Mouse (Mus musculus) right cerebral cortex, postnatal 25 days (tissue): ENCODE data around the gene Akap2.

Source experiments
- DNase-seq: peaks from one replicate; pipeline ENCODE4 v3.0.0; 2022

Gene Akap2

DNA sequence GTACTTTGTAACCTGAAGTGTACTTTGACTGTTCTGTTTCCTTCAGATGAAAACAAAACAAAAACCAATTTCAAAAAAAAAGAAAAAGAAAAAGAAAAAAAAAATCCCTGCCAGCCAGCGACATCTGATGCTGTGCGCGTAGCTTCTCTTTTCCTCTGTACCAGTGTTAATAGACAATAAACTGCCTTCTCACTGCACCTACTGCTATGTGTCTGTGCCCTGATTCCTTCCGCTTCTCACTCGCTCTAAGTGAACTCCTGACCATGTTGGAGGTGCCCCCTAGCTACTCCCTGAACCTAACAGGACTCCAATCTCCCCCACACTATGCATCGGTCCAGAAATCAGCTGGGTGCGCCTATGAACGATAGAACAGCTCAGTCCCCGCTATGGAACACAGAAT, at the start of gene Akap2:
TSS of gene Akap2 (plus strand) at position 304 of the 400 bp plus-strand sequence.
- no peak for DNase-seq

GRCm38 (mm10) chr4:57670813-57671469, 46.5 kb upstream of the Akap2 start:
- no peak for DNase-seq

DNA sequence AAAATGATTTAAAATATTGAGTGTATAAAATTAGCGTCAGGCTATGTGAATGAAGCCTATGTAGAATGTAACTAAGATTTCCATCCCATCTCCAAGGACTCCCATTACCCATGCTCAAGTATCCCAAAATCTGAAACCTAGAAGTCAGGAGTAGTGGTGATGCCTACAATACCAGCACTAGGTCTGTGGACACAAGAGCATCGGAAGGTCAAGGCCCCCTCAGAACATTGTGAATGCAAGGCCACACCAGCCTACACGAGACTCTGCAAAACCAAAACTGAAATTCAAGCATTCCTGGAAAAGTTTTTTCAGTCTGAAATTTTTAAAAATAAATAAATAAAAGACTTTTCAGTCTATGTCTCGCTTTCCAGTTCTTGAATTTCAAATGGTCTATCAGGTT, 44.9 kb upstream of the Akap2 start:
- no peak for DNase-seq

- DNase-seq, result peak; percentile 84
Observed at GRCm38 (mm10) chr4:57672996-57673906, 44.2 kb upstream of the Akap2 start.

DNA sequence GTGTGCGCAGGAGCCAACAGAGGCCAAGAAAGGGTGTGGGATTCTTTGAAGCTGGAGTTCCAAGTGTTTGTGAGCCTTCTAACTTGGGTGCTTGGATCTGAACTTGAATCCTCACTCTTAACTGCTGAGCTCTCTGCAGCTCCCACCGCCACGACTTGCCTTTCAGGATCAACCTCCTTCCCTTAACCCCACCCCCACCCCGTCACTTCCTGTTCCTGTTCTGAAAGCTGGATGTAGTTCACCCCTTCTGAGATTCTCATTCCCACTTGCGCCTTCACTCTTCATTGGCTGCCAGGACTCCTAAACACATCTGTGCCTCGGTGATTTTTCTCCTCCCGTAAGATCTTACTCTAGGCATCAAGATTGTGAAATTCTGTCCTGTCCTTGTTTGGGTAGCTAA, 43.1 kb upstream of the Akap2 start:
- no peak for DNase-seq

DNA sequence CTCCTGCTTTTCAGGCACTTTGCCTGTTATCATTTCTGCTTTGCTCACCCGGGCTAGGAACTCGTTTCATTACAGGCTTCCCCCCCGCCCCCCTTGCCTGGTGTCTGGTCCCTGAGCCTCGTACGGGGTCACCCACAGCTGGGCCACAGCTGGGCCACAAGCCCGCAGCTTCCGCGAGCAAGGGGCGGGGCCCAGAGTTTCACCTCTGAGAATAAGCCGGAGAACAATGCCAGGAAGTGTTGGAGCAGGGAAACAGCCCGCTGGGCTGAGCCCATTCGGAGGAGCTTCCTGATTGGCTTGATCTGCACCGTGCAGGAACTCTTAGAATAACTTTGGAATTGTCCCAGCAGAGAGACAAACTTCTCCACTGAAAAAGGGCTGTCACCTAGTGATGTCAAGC, 42.1 kb upstream of the Akap2 start:
- no peak for DNase-seq

GRCm38 (mm10) chr4:57677916-57678315, 39.5 kb upstream of the Akap2 start:
- DNase-seq, result no peak

DNA sequence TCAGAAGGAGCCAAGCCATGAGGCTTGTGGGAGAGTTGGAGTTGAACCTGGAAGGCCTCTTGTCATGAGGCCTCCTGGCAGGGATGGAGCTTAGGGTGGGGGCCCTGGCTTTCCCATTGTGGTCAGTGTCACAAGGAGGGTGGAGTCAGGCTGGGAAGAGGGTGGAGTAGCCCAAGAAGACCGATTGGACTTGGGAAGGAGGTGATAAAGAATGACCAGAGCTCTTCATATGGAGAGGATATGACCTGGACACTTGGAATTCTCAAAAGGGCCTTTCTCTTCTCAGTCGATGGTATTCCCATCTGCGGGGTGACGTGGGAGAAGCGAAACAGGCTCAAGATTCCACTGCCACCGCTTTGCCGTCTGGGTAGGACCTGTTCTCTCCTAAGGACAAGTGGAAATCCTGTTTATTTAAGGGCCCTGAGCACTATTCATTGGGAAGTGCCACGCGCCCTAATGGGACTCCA, 38.4 kb upstream of the Akap2 start:
- no peak for DNase-seq

DNA sequence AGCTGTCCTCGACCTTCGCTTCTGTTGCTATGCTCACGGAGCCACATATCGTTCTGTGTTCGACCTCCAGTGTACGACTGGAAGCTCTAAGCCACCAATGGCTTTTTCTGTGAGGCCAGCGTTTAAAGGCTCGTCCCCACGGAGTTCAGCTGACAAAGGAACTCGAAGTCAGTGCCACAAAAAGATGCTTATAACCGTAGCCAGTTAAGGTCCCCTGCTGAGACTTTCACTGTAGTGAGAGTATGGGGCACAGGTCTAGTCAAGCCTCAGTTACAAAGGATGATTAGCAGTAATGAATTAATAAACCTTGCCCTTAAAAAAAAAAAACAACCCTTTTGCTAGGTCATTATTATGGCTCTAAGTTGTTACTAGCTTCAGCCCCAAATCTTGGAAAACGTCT, 37.3 kb upstream of the Akap2 start:
- no peak for DNase-seq

DNA sequence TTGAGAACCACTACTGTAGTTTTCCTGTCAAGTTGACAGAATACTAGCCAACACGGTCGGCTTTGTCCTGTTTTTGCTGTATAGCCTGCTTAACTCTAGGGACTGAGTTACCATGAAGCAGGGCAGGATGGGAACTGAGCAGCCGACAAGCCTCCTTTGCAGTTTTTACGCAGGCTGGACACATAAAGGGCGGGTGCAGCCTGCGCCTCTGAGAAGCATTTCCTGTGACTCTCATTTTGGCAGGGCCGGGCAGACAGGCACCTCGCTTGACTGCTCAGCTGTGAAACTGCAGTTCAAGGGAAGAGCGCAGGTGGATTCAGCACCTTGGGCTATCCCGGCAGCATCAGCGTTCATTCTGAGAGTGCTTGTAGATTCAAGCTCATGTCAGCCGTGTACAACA, 35.9 kb upstream of the Akap2 start:
- DNase-seq, result no peak

DNA sequence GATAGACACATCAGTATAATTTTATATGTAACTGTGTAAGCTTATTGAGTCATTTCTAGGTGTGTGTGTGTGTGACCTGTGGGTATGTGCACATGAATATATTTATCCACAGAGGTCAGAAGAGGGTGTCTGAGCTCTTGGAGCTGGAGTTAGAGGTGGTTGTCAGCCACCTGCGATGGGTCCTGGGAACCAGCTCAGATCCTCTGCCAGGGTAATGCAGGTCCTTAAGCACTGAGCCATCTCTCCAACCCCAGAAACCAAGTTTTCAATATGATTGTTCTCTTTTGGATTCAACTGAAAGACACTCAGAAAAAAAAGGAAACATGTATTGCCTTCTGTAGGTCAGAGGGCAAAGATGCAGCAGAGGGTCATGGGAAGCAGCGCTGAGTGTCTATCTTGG, 35.1 kb upstream of the Akap2 start:
- no peak for DNase-seq

GRCm38 (mm10) chr4:57682944-57683343, 34.5 kb upstream of the Akap2 start:
- no peak for DNase-seq

DNA sequence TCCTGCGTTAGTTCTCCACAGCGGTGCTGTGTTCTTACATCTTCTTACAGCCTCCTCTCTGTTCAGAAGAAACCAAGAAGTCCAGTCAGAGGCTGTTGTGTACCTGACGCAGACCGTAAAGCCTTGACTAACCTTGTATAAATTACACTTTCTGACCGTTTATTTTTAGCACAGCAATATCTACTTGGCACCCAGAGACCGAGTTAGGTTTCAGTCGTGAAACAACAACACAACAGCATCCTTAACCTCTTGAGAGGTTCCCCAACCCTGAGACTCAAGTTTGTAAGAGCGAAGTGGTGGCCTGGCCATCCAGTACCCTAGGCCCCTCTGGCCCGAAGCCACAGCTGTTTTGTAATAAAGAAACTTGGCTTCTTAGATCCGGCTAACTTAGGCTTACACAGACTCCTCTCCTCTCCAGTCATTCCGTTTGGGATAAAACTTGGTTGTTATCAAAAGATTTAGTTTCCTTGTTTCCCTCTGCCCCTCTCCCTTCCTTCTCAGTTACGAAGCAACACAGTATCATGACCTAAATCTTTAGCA, 32.7 kb upstream of the Akap2 start:
- DNase-seq, result no peak

DNA sequence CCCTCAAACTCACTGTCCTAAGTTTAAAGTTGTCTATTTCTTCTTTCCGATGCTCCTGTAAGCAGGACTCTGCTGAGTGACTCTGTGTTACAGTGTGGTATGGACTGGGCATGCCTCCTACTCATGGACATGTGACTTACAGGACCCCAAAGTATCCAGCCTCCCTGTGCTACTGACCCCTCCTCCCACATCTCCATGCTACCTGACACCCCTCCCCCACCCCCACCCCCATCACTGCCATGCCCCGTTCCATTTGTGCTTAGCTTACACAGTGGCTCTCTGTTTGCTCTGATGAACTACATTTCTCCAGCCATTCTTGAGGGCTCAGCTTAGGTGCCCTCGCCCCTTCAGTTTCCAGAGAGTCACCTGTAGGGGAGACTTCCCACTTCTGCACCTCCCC, 30.7 kb upstream of the Akap2 start:
- DNase-seq, result no peak

DNA sequence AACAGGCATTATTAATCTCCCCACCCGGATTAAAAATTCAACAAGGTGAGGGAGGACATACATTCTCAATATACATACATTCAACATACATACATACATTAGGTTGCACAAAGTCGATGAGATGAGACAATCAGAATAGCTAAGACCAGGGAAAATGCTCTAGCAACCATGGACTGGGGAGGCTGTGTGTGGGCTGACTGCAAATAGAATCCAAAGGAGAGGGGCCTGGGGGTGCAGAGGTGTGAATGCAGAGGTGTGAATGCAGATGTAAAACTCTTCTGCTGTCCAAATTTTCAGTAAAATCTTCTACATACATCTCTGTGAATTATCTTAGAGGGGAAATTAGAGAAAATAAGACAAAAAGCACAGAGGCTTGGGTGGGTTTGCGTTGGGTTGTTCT, 29.9 kb upstream of the Akap2 start:
- DNase-seq, result no peak

DNA sequence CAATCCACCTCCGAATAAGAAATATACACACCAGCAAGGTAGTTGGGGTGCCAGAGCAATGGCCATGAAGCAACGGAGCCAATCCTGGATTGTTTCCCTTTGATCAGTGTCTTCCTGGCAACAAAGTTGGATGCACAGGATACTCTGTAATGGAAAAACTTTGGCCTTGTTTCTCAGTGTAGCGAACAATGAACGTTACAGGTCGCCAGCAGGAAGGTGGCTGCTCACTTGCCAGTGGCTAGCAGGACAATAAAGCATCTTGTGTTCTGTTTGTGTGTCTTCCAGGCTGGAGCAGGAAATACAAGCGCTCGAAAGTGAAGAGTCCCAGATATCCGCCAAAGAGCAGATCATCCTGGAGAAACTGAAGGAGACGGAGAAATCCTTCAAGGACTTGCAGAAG, 29.3 kb upstream of the Akap2 start:
- no peak for DNase-seq

GRCm38 (mm10) chr4:57690001-57690400, 27.5 kb upstream of the Akap2 start:
- no peak for DNase-seq

DNA sequence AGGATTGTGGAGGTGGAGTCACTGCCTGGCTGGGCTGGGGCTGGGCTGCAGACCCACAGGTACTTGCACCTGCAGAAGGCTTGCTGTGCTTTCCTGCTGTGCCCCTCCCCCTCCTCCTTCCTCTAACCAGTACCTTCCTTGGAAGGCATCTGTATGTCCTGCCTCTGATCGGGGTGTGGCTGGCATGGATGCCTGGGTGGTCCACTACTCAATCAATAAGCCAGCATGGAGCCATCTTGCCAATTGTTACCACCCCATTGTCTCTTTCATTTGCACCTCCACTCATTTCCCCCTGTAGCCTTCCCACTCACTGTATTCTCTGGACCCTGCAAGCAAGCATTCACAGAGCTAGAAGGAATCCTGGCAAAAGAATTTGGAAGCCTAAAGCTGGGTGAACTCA, 26.7 kb upstream of the Akap2 start:
- DNase-seq, result no peak

GRCm38 (mm10) chr4:57694356-57695136, 22.9 kb upstream of the Akap2 start:
- no peak for DNase-seq

- no peak for DNase-seq
Observed at GRCm38 (mm10) chr4:57696955-57697354, 20.5 kb upstream of the Akap2 start.

DNA sequence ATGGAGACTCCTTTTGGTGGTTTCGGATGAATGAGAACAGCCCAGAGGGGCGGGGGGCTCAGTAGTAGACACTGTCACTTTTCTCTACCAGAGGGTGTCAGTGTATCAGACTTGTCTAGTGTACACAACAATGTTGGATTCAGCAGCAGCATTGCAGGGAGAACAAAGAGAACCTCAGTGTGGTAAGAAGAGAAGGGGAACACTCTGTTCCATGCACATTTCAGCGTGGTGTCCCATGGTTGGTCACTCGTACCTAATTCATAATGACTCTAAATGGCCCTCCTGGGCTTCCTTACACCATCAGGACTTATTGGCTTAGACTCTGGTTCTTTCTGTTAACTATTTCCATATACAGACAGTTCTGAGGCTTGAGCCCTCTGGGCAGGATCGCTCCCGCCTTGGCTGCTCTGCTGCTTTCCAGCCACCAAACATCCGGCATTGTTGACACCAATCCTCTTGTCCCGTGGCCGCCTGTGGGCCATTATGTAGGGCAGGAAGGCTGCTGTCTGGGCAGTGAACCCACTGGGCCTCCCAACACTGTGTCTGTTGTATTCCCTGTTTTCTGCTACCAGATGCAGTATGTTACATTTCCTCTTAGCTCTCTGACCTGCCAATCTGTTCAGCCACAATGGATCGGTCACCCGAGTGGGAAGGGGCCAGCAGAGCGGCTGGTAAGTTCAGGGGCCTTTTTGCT, 19.4 kb upstream of the Akap2 start:
- DNase-seq, result no peak

DNA sequence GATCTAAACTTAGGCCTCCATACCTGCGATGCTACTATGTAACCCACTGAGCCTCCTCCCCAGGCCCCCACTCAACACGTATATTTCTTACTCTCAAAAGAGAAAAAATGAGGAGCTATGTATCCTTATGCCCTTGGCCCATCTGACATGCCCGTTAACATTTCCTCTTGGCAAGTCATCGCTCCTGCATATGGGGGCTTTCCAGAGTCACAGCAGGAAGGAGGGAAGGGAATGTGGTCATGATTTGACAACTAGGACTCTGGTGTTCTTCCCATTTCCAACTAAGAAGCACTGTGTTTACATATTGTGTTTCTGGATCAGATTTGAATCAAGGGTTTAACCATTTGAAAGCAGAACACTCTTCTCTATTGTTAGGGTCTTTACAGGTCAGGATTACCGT, 15.9 kb upstream of the Akap2 start:
- no peak for DNase-seq
